Mouse (Mus musculus) A20 (cell line): ENCODE results near the gene Gmpr.

ENCODE experiments used
- DNase-seq: peaks from one replicate; pipeline ENCODE4 v3.0.0-alpha.2; 2011; ENCODE audit warnings: low read depth, low spot score

The Gmpr gene

DNA sequence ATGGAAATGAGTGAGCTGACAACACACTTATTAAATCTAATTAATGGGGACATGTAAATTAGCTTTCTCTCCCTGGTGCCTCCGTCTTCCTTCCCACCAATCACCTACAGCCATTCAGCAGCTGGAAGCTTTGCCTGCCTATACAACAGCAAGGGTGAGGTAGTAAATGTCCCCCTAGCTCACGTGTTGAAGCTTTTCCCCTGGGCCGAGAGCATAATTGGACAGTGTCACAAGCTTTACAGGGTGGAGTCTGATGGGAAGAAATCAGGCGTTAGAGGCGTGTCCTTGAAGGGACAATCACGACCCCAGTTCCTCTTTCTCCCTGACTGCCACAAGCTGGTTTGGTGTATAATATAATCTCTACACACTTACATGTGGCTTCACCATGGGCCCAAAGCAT is 93.2 kb downstream of the Gmpr start:
- DNase-seq = peak; percentile 13
